In the genomic region with DNA sequence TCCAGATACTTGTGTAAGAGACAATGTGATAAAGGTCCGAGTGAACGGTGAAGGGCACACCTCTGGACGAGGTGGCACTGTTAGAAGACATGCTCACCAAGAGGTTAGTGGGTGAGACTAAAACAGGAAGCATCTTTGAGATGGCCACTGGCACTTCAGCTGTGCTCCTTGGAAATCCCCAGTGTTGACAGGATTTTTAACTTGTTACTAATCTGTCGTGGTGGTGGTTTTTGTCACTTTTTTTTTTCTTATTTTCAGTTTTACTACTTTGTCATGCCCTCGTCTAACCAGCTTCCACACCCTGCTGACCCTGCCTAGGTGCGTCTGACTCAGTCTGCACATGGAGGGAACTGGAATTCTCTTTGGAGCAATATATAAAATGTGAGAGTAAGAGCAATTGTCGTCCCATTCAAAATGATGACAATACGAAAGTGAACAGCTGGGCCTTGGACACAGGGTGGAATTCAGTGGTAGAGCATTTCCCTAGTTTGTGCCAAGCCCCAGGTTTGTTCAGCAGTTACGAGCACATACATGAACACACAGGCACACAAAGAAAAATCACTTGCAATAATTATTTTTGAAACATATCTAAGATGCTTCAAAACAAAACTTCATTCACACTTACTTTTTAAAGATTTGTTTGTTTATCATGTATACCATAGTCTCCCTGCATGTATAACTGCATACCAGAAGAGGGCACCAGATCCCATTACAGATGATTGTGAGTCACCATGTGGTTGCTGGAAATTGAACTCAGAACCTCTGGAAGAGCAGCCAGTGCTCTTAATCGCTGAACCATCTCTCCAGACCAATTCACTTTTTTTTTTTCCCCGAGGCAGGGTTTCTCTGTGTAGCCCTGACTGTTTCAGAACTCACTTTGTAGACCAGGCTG, we compare ENCODE assay signal across 11 mouse cellular contexts. TPM values are rescaled to one million over a fixed set of nuclear protein-coding genes. Genes with fewer than 3 reads are reported as not detected.
DNase-seq lines count a peak whose midpoint lies in the region; ATAC-seq and TF ChIP-seq lines count a peak whose summit lies in the region.
"Had no signal": no experiment of that assay in that cellular context is flagged by ENCODE, and none has a peak within 500 bp of the region (broad histone marks: within the 10 kb centered on the region; RNA-seq: fewer than 3 reads in every experiment).

No protein-coding gene starts in this region.

- no peaks in the 10 kb centered on the region for H3K27me3 ChIP-seq in kidney, adult 2 months (replicated peaks; ENCODE audit: control insufficient read depth, insufficient read depth, low read length)
- H3K27me3 ChIP-seq in midbrain, embryonic 11.5 days (ENCODE audit: control insufficient read depth, insufficient read depth, low read length): no peaks in the 10 kb centered on the region; the same call in 1 of the 2 replicates
- H3K27me3 ChIP-seq in midbrain, embryonic 10.5 days (ENCODE audit: low read depth, poor library complexity, severe bottlenecking): peaks cover 15% of the 10 kb centered on the region
- H3K27me3 ChIP-seq in CH12.LX (replicated peaks): peaks cover 5% of the 10 kb centered on the region
- peaks cover 15% of the 10 kb centered on the region for H3K27me3 ChIP-seq in myocyte (ENCODE audit: control insufficient read depth, insufficient read depth, insufficient read length)
- H3K27me3 ChIP-seq in limb, embryonic 10.5 days (ENCODE audit: low read depth, poor library complexity, severe bottlenecking): peaks cover 8% of the 10 kb centered on the region; the same call in 1 of the 2 replicates
- H3K27me3 ChIP-seq: hindbrain, embryonic 15.5 days had no signal

- no peak for TF ChIP-seq POLR2A in kidney, adult 2 months (IDR thresholded peaks at IDR 0.05; ENCODE audit: low read depth, low read length)
- no peak for TF ChIP-seq POLR2A in CH12.LX (IDR thresholded peaks at IDR 0.05; ENCODE audit: low read depth, low read length)
- no peak for TF ChIP-seq POLR2A in myocyte (IDR thresholded peaks at IDR 0.05; ENCODE audit: insufficient read length, low read depth)

- H3ac ChIP-seq in myocyte (ENCODE audit: control insufficient read depth, insufficient read length): no peak overlapping the region

- no peak; the same call in 1 of the 2 replicates for TF ChIP-seq CTCF in kidney, adult 2 months (conservative IDR thresholded peaks at IDR 0.05; ENCODE audit: insufficient read depth, insufficient read length, low read depth, low read length)
- TF ChIP-seq CTCF in CH12.LX (conservative IDR thresholded peaks at IDR 0.05 in 1 of 2, IDR thresholded peaks at IDR 0.05 in 1 of 2; ENCODE audit: low read depth in 2 of 2, low read length in 2 of 2): peak; percentile 20 to 58; a peak in 2 of 4 replicates

- WGBS in kidney, adult 2 months: 67% methylated on average over 11 of the region's 11 CpGs
- 74% methylated on average over 11 of the region's 11 CpGs for WGBS in midbrain, embryonic 11.5 days
- 76% methylated on average over 11 of the region's 11 CpGs for WGBS in midbrain, embryonic 10.5 days
- 77% methylated on average over 11 of the region's 11 CpGs for WGBS in limb, embryonic 10.5 days

- no peak for ATAC-seq in midbrain, embryonic 11.5 days (ENCODE audit: low FRiP score)

- peak; percentile 39 for DNase-seq in kidney, adult 2 months
- DNase-seq in kidney, adult 8-10 months: no peak
- DNase-seq in midbrain, embryonic 11.5 days (ENCODE audit: low spot score, missing footprints): peak; percentile 54
- DNase-seq in midbrain, embryonic 10.5 days (ENCODE audit: low spot score): no peak
- peak; percentile 54 for DNase-seq in CH12.LX (ENCODE audit: extremely low read depth)
- no peak for DNase-seq in right cerebral cortex, postnatal 14 days
- DNase-seq in limb, embryonic 10.5 days (ENCODE audit: low spot score): no peak
- DNase-seq: cerebellum, postnatal 14 days; kidney, postnatal 14 days had no signal

- TF ChIP-seq RAD21 in CH12.LX (IDR thresholded peaks at IDR 0.05; ENCODE audit: low read depth, low read length): peak; percentile 15

- H3K9ac ChIP-seq in midbrain, embryonic 11.5 days (ENCODE audit: low read length): no peak overlapping the region
- H3K9ac ChIP-seq in CH12.LX (ENCODE audit: insufficient read depth, low read depth): peak overlapping the region; percentile 17; the same call in 1 of the 2 replicates
- H3K9ac ChIP-seq: hindbrain, embryonic 15.5 days had no signal

- no peaks in the 10 kb centered on the region for H3K4me1 ChIP-seq in kidney, adult 2 months (ENCODE audit: control insufficient read depth, insufficient read depth, low read length)
- H3K4me1 ChIP-seq in midbrain, embryonic 11.5 days (ENCODE audit: control insufficient read depth, insufficient read depth, low read length): peaks cover 5% of the 10 kb centered on the region; the same call in 1 of the 2 replicates
- peaks cover 10% of the 10 kb centered on the region for H3K4me1 ChIP-seq in midbrain, embryonic 10.5 days
- H3K4me1 ChIP-seq in CH12.LX (ENCODE audit: control insufficient read depth in 1 of 2, insufficient read depth in 2 of 2): peaks cover 14 to 53% of the 10 kb centered on the region in 2 experiments
- peaks cover 22% of the 10 kb centered on the region for H3K4me1 ChIP-seq in limb, embryonic 10.5 days

- in situ Hi-C loops in CH12.LX (cut with MboI; ENCODE audit: low pct_ligation_motif_present, low pct_unique_long_range_greater_than_20kb, low sequenced_read_pairs): no loop called here

- peak; percentile 83 for TF ChIP-seq EP300 in CH12.LX (IDR thresholded peaks at IDR 0.05; ENCODE audit: low read length)

- dilution Hi-C loops in CH12.LX (cut with MboI; ENCODE audit: extremely low pct_ligation_motif_present, extremely low pct_unique_long_range_greater_than_20kb, low sequenced_read_pairs): no loop called here

- H3K79me2 ChIP-seq in CH12.LX (replicated peaks; ENCODE audit: control insufficient read depth, extremely low read depth, insufficient read depth, poor library complexity, severe bottlenecking): no peaks in the 10 kb centered on the region; the same call in 1 of the 2 replicates
- no peaks in the 10 kb centered on the region for H3K79me2 ChIP-seq in myocyte (ENCODE audit: control insufficient read depth, insufficient read depth)

- no peak overlapping the region for H3K27ac ChIP-seq in kidney, adult 2 months (ENCODE audit: insufficient read depth, low read depth, low read length)
- H3K27ac ChIP-seq in midbrain, embryonic 11.5 days (ENCODE audit: low read depth, low read length): no peak overlapping the region
- no peak overlapping the region for H3K27ac ChIP-seq in midbrain, embryonic 10.5 days (replicated peaks)
- peak overlapping the region; percentile 66 for H3K27ac ChIP-seq in CH12.LX (ENCODE audit: insufficient read depth, low read depth)
- no peak overlapping the region for H3K27ac ChIP-seq in limb, embryonic 10.5 days
- H3K27ac ChIP-seq: hindbrain, embryonic 15.5 days had no signal

- H3K36me3 ChIP-seq in kidney, adult 2 months (ENCODE audit: control insufficient read depth, insufficient read depth, low read length): no peaks in the 10 kb centered on the region
- H3K36me3 ChIP-seq in midbrain, embryonic 11.5 days (ENCODE audit: control insufficient read depth, insufficient read depth, low read length): no peaks in the 10 kb centered on the region
- no peaks in the 10 kb centered on the region for H3K36me3 ChIP-seq in midbrain, embryonic 10.5 days
- no peaks in the 10 kb centered on the region for H3K36me3 ChIP-seq in CH12.LX (replicated peaks in 1 of 2; ENCODE audit: control insufficient read depth in 1 of 2, insufficient read depth in 1 of 2, low read length in 1 of 2)
- H3K36me3 ChIP-seq in myocyte (ENCODE audit: control insufficient read depth, insufficient read depth): no peaks in the 10 kb centered on the region
- no peaks in the 10 kb centered on the region for H3K36me3 ChIP-seq in limb, embryonic 10.5 days
- H3K36me3 ChIP-seq: hindbrain, embryonic 15.5 days had no signal

- H3K4me3 ChIP-seq in kidney, adult 2 months (ENCODE audit: insufficient read depth, low read depth, low read length): no peak overlapping the region
- H3K4me3 ChIP-seq in midbrain, embryonic 11.5 days (ENCODE audit: low read depth, low read length): no peak overlapping the region
- no peak overlapping the region for H3K4me3 ChIP-seq in midbrain, embryonic 10.5 days
- H3K4me3 ChIP-seq in CH12.LX (replicated peaks in 1 of 3; ENCODE audit: low read depth in 2 of 3, low read length in 2 of 3, poor library complexity in 1 of 3) (peak overlapping the region in 1 of 3 experiments; percentile 3), myocyte (no peak overlapping the region)
- H3K4me3 ChIP-seq in limb, embryonic 10.5 days: no peak overlapping the region
- H3K4me3 ChIP-seq: hindbrain, embryonic 15.5 days had no signal

- no peak overlapping the region for H3K4me2 ChIP-seq in midbrain, embryonic 11.5 days
- H3K4me2 ChIP-seq in CH12.LX (ENCODE audit: insufficient read depth, low read depth, poor library complexity, severe bottlenecking): peak overlapping the region; percentile 59
- peak overlapping the region; percentile 44 for H3K4me2 ChIP-seq in myocyte (ENCODE audit: low read depth)
- H3K4me2 ChIP-seq: hindbrain, embryonic 15.5 days had no signal

- H3K9me3 ChIP-seq in midbrain, embryonic 11.5 days (ENCODE audit: control insufficient read depth, low read length): no peaks in the 10 kb centered on the region
- no peaks in the 10 kb centered on the region for H3K9me3 ChIP-seq in midbrain, embryonic 10.5 days (replicated peaks)
- no peaks in the 10 kb centered on the region for H3K9me3 ChIP-seq in CH12.LX (replicated peaks; ENCODE audit: low read length)
- no peaks in the 10 kb centered on the region for H3K9me3 ChIP-seq in limb, embryonic 10.5 days (replicated peaks)
- H3K9me3 ChIP-seq: hindbrain, embryonic 15.5 days had no signal

TF ChIP-seq in CH12.LX, 34 proteins besides CTCF, POLR2A, EP300 and RAD21 (continues in another document):
- TF ChIP-seq UBTF (IDR thresholded peaks at IDR 0.05; ENCODE audit: low read depth, low read length) (no peak), ZC3H11A (IDR thresholded peaks at IDR 0.05; ENCODE audit: low read depth, low read length) (no peak), NRF1 (IDR thresholded peaks at IDR 0.05; ENCODE audit: low read depth, low read length) (no peak), RCOR1 (conservative IDR thresholded peaks at IDR 0.05; ENCODE audit: low read depth, low read length) (peak; percentile 69)

TF ChIP-seq in myocyte, 11 proteins besides CTCF, POLR2A, EP300 and RAD21 (continues in another document):
- TF ChIP-seq REST (IDR thresholded peaks at IDR 0.05; ENCODE audit: insufficient read depth, insufficient read length): no peak
- TF ChIP-seq E2F4 (IDR thresholded peaks at IDR 0.05; ENCODE audit: insufficient read depth): no peak
- no peak for TF ChIP-seq TCF12 (IDR thresholded peaks at IDR 0.05; ENCODE audit: insufficient read depth, poor library complexity, severe bottlenecking)

RNA-seq across cellular contexts. Expression of a gene that starts 3.5 kb away (rescaled TPM):
- polyA plus RNA-seq in kidney, adult 2 months (2012; rRNA removed): 5.6 and 6.1 TPM in 2 replicates
- 16.5 and 16.9 TPM in 2 replicates for polyA plus RNA-seq in midbrain, embryonic 11.5 days (2014; fragmentation: Nextera tagmentation; extraction: Ambion mirVana)
- polyA plus RNA-seq in midbrain, embryonic 10.5 days (2016; fragmentation: Nextera tagmentation; extraction: Ambion mirVana): 11.5 TPM in 2 replicates
- total RNA-seq in CH12.LX (2012; rRNA removed): 10.1 and 15.6 TPM in 2 replicates
- 5.4 and 5.7 TPM in 2 replicates for total RNA-seq in CH12.LX (2014; rRNA removed)
- polyA plus RNA-seq in CH12.LX (2012; ENCODE audit: insufficient read length, low read depth): 3.4 and 4.5 TPM in 2 replicates
- polyA plus RNA-seq in myocyte (2012; fragmentation: generic; extraction: Trizol): 7.2 TPM
- 7.3 and 9.7 TPM in 2 replicates for polyA plus RNA-seq in limb, embryonic 10.5 days (2016; fragmentation: Nextera tagmentation; extraction: Ambion mirVana)

Comparison
In these comparisons a context has a peak if more than half of its experiments do, and no peak if none do; other contexts are left out.
1. DNase-seq: peak in kidney, adult 2 months (single experiment), midbrain, embryonic 11.5 days (single experiment) and CH12.LX (single experiment); none in kidney, adult 8-10 months (0 of 2), midbrain, embryonic 10.5 days (single experiment), right cerebral cortex, postnatal 14 days (single experiment) and limb, embryonic 10.5 days (single experiment).